12 mouse cellular contexts compared by ENCODE assay signal in the genomic region with DNA sequence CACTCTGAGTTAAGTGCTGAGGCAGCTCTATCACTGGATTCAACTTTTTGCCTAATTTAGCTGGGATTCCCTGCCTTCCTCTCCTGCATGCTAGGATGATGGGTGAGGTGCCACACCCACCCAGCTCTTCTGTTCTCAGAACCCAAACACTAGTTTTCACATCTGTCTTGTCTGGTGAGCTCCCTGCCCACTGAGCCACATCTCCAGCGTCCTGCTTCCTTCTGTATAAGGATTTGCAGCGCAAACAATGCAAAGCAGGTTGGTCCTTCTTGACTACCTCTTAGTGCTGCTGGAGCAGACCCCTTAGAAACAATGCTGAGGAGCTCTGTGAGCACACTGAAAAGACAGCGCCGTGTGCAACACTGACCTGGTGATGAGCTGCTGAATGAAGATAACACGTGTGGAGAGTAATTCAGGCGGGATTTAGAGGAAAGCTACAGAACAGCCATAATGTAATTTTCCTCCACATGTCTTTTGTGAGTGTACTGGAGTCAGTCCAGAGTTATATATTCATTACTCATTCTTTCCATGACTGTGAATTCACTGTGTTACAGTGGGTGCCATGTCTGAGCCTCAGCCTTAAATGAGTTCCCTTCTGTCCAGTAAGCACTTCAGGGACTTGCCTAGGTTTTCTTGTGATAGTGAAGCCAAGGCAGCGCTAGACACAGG. TPM values are rescaled to one million over a fixed set of nuclear protein-coding genes. Genes with fewer than 3 reads are reported as not detected.
DNase-seq lines count a peak whose midpoint lies in the region; ATAC-seq and TF ChIP-seq lines count a peak whose summit lies in the region.
"Had no signal": no experiment of that assay in that cellular context is flagged by ENCODE, and none has a peak within 500 bp of the region (broad histone marks: within the 10 kb centered on the region; RNA-seq: fewer than 3 reads in every experiment).

No protein-coding gene starts in this region.

- H3K4me3 ChIP-seq in heart, postnatal 0 days (ENCODE audit: low read depth, low read length): no peak overlapping the region
- H3K4me3 ChIP-seq in lung, embryonic 16.5 days (ENCODE audit: low read length): no peak overlapping the region
- H3K4me3 ChIP-seq in lung, adult 2 months (replicated peaks; ENCODE audit: extremely low read depth, low read depth, low read length): no peak overlapping the region
- H3K4me3 ChIP-seq in forebrain, embryonic 15.5 days: no peak overlapping the region
- H3K4me3 ChIP-seq: intestine, embryonic 15.5 days; midbrain, embryonic 12.5 days had no signal

- H3K4me1 ChIP-seq in heart, postnatal 0 days (ENCODE audit: control insufficient read depth, insufficient read depth): 0 out of 2 replicates have a peak, but pooled peaks cover 6% of the 10 kb centered on the region
- peaks cover 12% of the 10 kb centered on the region for H3K4me1 ChIP-seq in lung, embryonic 16.5 days (replicated peaks; ENCODE audit: control insufficient read depth, insufficient read depth, low read length)
- H3K4me1 ChIP-seq in lung, adult 2 months (ENCODE audit: control insufficient read depth, insufficient read depth, low read length): peaks cover 14% of the 10 kb centered on the region
- H3K4me1 ChIP-seq in forebrain, embryonic 15.5 days: no peaks in the 10 kb centered on the region
- H3K4me1 ChIP-seq: intestine, embryonic 15.5 days; midbrain, embryonic 12.5 days had no signal

- no peak for TF ChIP-seq EP300 in heart, postnatal 0 days (IDR thresholded peaks at IDR 0.05; ENCODE audit: low read depth)

- H3K4me2 ChIP-seq in heart, postnatal 0 days (ENCODE audit: low read depth, low read length): no peak overlapping the region
- H3K4me2 ChIP-seq in lung, embryonic 16.5 days (ENCODE audit: low read depth, low read length): no peak overlapping the region
- H3K4me2 ChIP-seq in forebrain, embryonic 15.5 days (replicated peaks): no peak overlapping the region
- H3K4me2 ChIP-seq: intestine, embryonic 15.5 days; midbrain, embryonic 12.5 days had no signal

- H3K27me3 ChIP-seq in heart, postnatal 0 days (ENCODE audit: control insufficient read depth, insufficient read depth, low read length): no peaks in the 10 kb centered on the region
- no peaks in the 10 kb centered on the region for H3K27me3 ChIP-seq in lung, embryonic 16.5 days (ENCODE audit: control insufficient read depth, insufficient read depth, low read depth, low read length)
- H3K27me3 ChIP-seq in forebrain, embryonic 15.5 days: no peaks in the 10 kb centered on the region
- H3K27me3 ChIP-seq: intestine, embryonic 15.5 days; midbrain, embryonic 12.5 days had no signal

- no peaks in the 10 kb centered on the region for H3K36me3 ChIP-seq in heart, postnatal 0 days (replicated peaks; ENCODE audit: control insufficient read depth, insufficient read depth, low read length)
- no peaks in the 10 kb centered on the region for H3K36me3 ChIP-seq in lung, embryonic 16.5 days (ENCODE audit: control insufficient read depth, insufficient read depth, low read length)
- H3K36me3 ChIP-seq in forebrain, embryonic 15.5 days: no peaks in the 10 kb centered on the region
- H3K36me3 ChIP-seq: intestine, embryonic 15.5 days; midbrain, embryonic 12.5 days had no signal

- peak; percentile 53 for ATAC-seq in heart, postnatal 0 days (ENCODE audit: insufficient read depth, low read depth)
- ATAC-seq in lung, embryonic 16.5 days (ENCODE audit: low read depth): peak; percentile 81
- no peak for ATAC-seq in forebrain, embryonic 15.5 days (replicated peaks)
- ATAC-seq: intestine, embryonic 15.5 days had no signal

- no peak for TF ChIP-seq CTCF in heart, postnatal 0 days (IDR thresholded peaks at IDR 0.05; ENCODE audit: low read depth)
- no peak for TF ChIP-seq CTCF in lung, adult 2 months (IDR thresholded peaks at IDR 0.05; ENCODE audit: insufficient read depth, low read length)

- DNase-seq in heart, postnatal 0 days (ENCODE audit: low spot score): peak; percentile 22
- no peak for DNase-seq in heart, postnatal 25 days (ENCODE audit: low spot score)
- DNase-seq in lung, adult 2 months: no peak
- DNase-seq in brain, adult 2 months (ENCODE audit: low read depth, low spot score): peak; percentile 43
- peak; percentile 37 to 51 for DNase-seq in lung, postnatal 4 days
- DNase-seq in left cerebral cortex, adult 9 months (ENCODE audit: low spot score in 2 of 2): no peak
- DNase-seq: right cerebral cortex, postnatal 4 days; thymus, postnatal 25 days had no signal

- intact Hi-C loops in heart, postnatal 25 days (cut with DNase I): no loop called here

- no peak overlapping the region for H3K9ac ChIP-seq in heart, postnatal 0 days (replicated peaks; ENCODE audit: low read depth, low read length)
- 0 out of 2 replicates have a peak overlapping the region, but pooled peaks have one; percentile 5 for H3K9ac ChIP-seq in lung, embryonic 16.5 days (ENCODE audit: low read length)
- H3K9ac ChIP-seq in forebrain, embryonic 15.5 days (replicated peaks): no peak overlapping the region
- H3K9ac ChIP-seq: intestine, embryonic 15.5 days; midbrain, embryonic 12.5 days had no signal

- no peak for TF ChIP-seq POLR2A in lung, adult 2 months (IDR thresholded peaks at IDR 0.05; ENCODE audit: borderline replicate concordance, extremely low read depth, low read depth, low read length)

- peak overlapping the region; percentile 65 for H3K27ac ChIP-seq in heart, postnatal 0 days (ENCODE audit: low read depth)
- H3K27ac ChIP-seq in lung, embryonic 16.5 days (ENCODE audit: low read length): peak overlapping the region; percentile 81
- no peak overlapping the region for H3K27ac ChIP-seq in forebrain, embryonic 15.5 days (replicated peaks)
- H3K27ac ChIP-seq: intestine, embryonic 15.5 days; midbrain, embryonic 12.5 days had no signal

- no peaks in the 10 kb centered on the region for H3K9me3 ChIP-seq in heart, postnatal 0 days (replicated peaks; ENCODE audit: control insufficient read depth, low read length)
- H3K9me3 ChIP-seq in lung, embryonic 16.5 days (ENCODE audit: control insufficient read depth, low read length): no peaks in the 10 kb centered on the region
- H3K9me3 ChIP-seq in forebrain, embryonic 15.5 days: no peaks in the 10 kb centered on the region
- H3K9me3 ChIP-seq: intestine, embryonic 15.5 days; midbrain, embryonic 12.5 days had no signal

- 46% methylated on average over 7 of the region's 7 CpGs for WGBS in heart, postnatal 0 days
- 58% methylated on average over 7 of the region's 7 CpGs for WGBS in lung, embryonic 16.5 days
- WGBS in lung, adult 2 months: 37% methylated on average over 7 of the region's 7 CpGs
- 80% methylated on average over 7 of the region's 7 CpGs for whole genome bisulfite sequencing in forebrain, embryonic 15.5 days

RNA-seq across cellular contexts. Expression of gene Stard9, which starts 23.5 kb away (rescaled TPM):
- 12.2 and 12.7 TPM in 2 replicates for total RNA-seq in heart, postnatal 0 days (2014; rRNA removed; ENCODE audit: low replicate concordance)
- polyA plus RNA-seq in heart, postnatal 0 days (2015; fragmentation: Nextera tagmentation; extraction: Ambion mirVana): 2.4 and 2.6 TPM in 2 replicates
- total RNA-seq in heart, postnatal 25 days (2021): 1 to 10 TPM; 8.2 to 9.7 TPM
- polyA plus RNA-seq in lung, embryonic 16.5 days (2015; fragmentation: Nextera tagmentation; extraction: Ambion mirVana): 10.3 and 14.6 TPM in 2 replicates
- 28.3 and 34.7 TPM in 2 replicates for polyA plus RNA-seq in lung, adult 2 months (2012; rRNA removed)
- polyA plus RNA-seq in forebrain, embryonic 15.5 days (2015; fragmentation: Nextera tagmentation; extraction: Ambion mirVana): 4.0 and 4.1 TPM in 2 replicates

RNA-seq across cellular contexts. Expression of gene Lrrc57, which starts 43.1 kb away (rescaled TPM):
- 28.3 and 28.5 TPM in 2 replicates for total RNA-seq in heart, postnatal 0 days (2014; rRNA removed; ENCODE audit: low replicate concordance)
- polyA plus RNA-seq in heart, postnatal 0 days (2015; fragmentation: Nextera tagmentation; extraction: Ambion mirVana): 18.0 and 22.0 TPM in 2 replicates
- 10 to 100 TPM; 14.6 to 15.3 TPM for total RNA-seq in heart, postnatal 25 days (2021)
- polyA plus RNA-seq in lung, embryonic 16.5 days (2015; fragmentation: Nextera tagmentation; extraction: Ambion mirVana): 29.9 and 31.1 TPM in 2 replicates
- 9.3 and 12.9 TPM in 2 replicates for polyA plus RNA-seq in lung, adult 2 months (2012; rRNA removed)
- polyA plus RNA-seq in forebrain, embryonic 15.5 days (2015; fragmentation: Nextera tagmentation; extraction: Ambion mirVana): 37.6 and 38.7 TPM in 2 replicates

RNA-seq across cellular contexts. Expression of gene Haus2, which starts 43.2 kb away (rescaled TPM):
- 22.2 and 34.9 TPM in 2 replicates for total RNA-seq in heart, postnatal 0 days (2014; rRNA removed; ENCODE audit: low replicate concordance)
- 14.6 and 18.3 TPM in 2 replicates for polyA plus RNA-seq in heart, postnatal 0 days (2015; fragmentation: Nextera tagmentation; extraction: Ambion mirVana)
- 1 to 10 TPM; 8.6 to 9.3 TPM for total RNA-seq in heart, postnatal 25 days (2021)
- 21.6 and 23.1 TPM in 2 replicates for polyA plus RNA-seq in lung, embryonic 16.5 days (2015; fragmentation: Nextera tagmentation; extraction: Ambion mirVana)
- 2.1 and 3.2 TPM in 2 replicates for polyA plus RNA-seq in lung, adult 2 months (2012; rRNA removed)
- 29.5 and 30.5 TPM in 2 replicates for polyA plus RNA-seq in forebrain, embryonic 15.5 days (2015; fragmentation: Nextera tagmentation; extraction: Ambion mirVana)

Comparison
In these comparisons a context has a peak if more than half of its experiments do, and no peak if none do; other contexts are left out.
1. DNase-seq: peak in heart, postnatal 0 days (single experiment), brain, adult 2 months (single experiment) and lung, postnatal 4 days (2 of 2); none in heart, postnatal 25 days (single experiment), lung, adult 2 months (single experiment) and left cerebral cortex, adult 9 months (0 of 2).